Mouse (Mus musculus) c-Kit-negative CD71-positive TER-119-positive erythroid progenitor cells, embryonic 14.5 days (primary cell): ENCODE results near the gene Cd37.

ENCODE experiments used
- DNase-seq: peaks from one replicate; pipeline ENCODE4 v3.0.0-alpha.2; 2013; ENCODE audit warnings: low read depth, low spot score

Cd37 gene

DNA sequence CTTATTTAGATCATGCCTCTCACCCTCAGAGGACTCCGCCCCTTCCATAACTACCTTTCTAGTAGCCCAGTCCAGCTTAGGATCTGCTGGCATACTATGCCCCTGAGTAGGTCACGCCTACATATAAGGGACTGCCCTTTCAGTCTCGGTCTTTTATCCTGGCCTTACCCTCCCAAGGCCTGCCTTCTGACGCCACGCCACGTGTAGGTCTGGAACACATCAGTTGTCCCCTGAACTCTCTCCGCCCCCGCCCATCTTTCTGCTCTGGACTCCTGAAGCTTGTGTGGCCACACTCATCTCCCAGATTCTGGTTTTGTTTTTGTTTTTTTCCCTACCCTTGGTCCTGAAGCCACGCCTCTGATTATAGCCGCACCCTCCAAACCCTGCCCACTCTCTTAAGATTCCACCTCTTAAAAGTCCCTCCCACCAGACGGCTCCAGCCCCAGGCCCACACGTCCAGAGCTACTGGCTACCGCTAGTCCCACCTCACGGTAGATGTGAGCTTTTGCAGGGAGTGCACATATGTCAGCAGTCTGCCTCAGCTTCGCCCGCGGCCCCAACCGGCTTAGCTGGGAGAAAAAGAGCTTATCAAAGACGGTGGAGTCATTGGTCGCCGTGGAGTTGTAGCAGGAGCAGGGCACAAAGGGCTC is 3.9 kb downstream of the Cd37 start:
- no peak for DNase-seq

- no peak for DNase-seq
Observed at GRCm38 (mm10) chr7:45234333-45234841, 4.5 kb downstream of the Cd37 start.

DNA sequence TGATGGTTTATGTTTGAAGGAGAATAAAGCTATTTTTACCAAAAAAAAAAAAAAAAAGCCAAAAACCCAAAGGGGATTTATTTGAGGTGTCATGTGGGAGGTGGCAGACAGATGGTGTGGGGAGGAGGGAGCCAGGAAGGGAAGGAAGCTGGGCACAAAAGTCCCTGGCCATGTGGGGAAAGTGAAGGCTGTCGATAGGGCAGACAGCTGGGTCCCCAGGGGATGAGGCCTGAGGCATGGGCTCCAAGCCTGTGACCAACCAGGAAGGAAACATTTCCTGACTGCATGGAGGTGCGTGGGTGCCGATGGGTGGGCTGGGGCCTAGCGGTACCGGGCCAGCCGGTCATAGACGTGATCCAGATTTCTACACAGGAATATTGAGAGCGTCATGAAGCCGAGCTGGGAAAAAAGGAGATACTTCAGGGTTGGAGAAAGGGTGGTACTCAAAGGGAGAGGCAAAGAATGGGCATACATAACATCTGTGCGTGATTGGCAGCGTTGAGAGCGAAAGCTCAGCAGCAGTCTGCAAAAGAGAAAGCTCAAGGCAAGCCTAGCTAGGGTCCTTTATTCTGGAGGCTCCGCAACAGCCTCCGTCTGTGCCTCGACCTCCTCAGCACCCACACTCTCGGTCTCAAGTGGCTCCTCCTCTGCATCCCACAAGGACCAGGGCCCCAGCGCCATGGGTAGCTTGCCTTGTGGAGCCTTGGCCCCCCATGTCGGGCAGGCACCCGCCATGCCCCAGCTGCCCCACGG is 5.2 kb downstream of the Cd37 start:
- DNase-seq: no peak

GRCm38 (mm10) chr7:45232716-45233465 is 6.0 kb downstream of the Cd37 start:
- no peak for DNase-seq

- no peak for DNase-seq
Observed at GRCm38 (mm10) chr7:45231941-45232340, 7.0 kb downstream of the Cd37 start.

GRCm38 (mm10) chr7:45231192-45231591 is 7.7 kb downstream of the Cd37 start:
- no peak for DNase-seq

DNA sequence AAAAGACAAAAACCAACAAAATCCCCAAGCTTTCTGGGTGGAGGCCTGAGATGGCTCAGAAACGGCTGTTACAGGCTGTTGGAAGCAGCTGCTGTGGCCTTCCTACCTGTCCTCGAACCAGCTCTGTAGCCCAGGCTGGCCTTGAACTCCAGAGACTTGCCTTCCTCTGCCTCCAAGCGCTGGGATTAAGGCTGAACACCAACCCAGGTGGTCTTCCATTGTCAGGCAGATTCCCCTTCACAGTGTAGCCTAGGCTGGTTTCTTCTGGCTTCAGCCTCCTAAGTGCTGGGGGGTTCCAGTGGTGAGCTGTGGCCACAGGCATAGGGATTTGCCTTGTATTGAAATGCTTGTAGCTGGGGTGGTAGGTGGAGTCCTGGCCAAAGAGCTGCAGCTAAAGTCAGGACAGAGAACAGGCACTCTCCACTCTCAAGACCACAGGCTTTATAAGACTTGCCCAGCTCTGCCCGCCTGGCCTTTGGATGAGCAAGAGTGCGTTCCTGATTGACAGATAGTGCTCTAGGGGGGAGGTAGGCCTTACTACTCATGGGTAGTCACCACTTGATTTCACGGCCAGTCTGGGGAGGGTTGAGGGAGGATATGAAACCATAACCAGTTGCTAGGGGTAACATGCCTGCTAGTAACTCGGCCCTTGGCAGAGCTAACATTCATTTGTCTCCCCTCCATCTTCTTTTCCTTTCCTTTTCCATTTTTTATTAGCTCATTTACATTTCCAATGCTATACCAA is 9.3 kb downstream of the Cd37 start:
- DNase-seq: no peak

DNA sequence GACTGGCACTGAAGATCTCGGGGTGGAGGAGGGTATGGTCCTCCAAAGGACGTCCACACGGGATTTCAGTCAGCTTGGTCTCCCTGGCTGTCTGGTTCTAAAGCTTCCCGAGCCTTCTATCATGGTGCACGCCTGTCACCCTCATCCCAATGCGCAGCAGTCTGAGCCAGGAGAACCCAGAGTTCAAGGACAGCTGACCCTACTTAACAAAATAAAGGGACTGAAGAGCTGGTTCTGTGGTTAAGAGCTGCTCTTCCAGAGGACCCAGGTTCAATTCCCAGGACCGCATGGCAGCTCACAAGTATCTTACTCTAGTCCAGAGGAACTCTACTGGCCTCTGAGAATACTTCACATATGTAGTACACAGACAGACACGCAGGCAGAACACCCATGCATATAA is 9.9 kb downstream of the Cd37 start:
- no peak for DNase-seq

GRCm38 (mm10) chr7:45228548-45228947 is 10.4 kb downstream of the Cd37 start:
- no peak for DNase-seq

DNA sequence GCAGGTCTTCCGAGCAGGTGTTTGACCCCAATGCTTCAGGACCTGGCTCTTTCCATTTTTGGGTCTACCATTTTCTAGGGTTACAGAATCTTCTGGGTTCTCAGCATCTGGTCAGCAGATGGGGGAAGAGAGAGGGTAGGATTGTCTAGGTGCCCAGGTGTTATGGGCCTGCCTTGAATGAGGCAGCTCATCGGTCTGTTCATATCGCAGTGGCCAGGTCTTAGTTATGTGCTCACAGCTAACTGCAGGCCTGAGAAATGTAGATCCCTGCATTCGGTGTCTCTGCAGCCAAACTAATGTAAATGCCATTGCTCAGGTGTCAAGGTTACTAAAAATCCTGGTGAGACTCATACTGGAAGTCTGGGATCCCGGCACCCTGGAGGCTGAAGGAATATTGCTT is 12.5 kb downstream of the Cd37 start:
- no peak for DNase-seq

GRCm38 (mm10) chr7:45224826-45225225 is 14.1 kb downstream of the Cd37 start:
- DNase-seq: no peak

DNA sequence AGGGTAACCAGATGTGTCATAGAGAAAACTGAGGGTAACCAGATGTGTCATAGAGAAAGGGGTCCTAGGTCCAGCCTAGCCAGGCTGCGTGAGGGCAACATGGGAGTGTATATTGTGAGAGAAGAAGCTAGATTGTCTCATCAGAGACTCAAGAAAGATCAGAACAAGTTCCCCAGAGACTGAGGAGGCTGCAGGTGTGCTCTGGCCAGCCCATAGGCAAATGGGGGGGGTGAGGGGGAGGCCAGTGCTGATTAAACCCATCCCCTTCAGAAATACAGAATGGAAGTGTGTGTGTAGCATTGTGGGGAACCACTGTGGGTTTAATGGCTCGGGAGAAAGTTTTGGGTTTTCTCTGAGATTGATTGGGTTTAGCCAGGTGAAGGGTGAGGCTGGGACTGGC is 17.2 kb downstream of the Cd37 start:
- no peak for DNase-seq

DNA sequence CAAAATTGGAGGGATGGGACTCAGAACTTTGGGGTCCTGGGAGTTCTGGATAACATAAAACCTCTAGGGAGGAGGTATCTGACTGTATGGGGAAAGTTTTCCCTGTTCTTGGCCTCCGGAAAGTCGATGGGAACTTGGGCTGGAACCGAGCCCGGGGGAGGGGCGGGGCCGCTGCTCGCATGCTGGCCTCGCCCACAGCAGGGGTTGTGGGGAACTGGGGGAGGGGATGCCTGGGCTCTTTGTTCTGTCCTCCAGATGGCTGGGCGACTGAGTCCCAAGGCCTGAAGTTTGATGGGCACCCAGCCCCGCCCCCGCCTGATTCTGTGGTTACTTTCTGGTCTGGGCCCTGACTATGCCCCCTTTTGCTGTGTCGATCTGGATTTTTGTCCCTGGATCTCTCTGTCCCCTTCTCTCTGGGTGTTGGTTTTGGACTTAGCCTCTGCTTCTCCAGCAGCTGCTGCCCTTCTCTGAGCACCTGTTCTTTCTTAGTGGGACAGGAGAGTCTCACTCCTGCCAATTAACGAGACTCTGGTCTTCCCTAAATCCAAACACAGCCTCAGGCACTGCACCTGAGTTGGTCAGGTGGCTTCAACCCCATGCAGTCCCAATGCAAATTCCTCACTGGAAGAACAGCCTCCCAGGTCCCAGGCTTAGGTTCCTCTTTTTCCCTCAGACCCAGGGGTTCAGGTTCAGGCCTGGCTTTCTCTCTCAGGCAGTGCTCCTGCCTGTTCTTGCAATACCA is 22.3 kb downstream of the Cd37 start:
- no peak for DNase-seq

GRCm38 (mm10) chr7:45215673-45216441 is 23.1 kb downstream of the Cd37 start, which contains the start of gene Tead2:
Gene Tead2 (plus strand): TSS chr7:45215753.
- no peak for DNase-seq

DNA sequence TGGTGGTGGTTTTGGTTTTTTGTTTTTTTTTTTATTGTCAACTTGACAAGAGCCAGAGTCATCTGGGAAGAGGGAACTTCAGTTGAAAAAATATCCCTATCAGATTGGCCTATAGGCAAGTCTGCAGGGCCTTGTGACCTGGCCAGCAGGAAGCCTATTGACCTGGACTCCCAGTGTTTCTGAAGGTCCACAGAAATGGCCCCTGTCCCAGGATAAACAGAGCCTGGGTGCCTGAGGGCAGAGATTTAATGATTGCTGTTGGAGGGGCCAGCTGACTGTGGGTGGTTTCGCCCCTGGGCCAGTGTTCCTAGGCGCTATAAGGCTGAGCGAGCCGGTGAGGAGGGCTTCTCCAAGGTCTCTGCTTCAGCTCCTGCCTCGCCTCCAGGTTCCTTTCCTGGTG is 25.2 kb downstream of the Cd37 start:
- no peak for DNase-seq

GRCm38 (mm10) chr7:45212356-45212755 is 26.6 kb downstream of the Cd37 start:
- peak; percentile 5 for DNase-seq

DNA sequence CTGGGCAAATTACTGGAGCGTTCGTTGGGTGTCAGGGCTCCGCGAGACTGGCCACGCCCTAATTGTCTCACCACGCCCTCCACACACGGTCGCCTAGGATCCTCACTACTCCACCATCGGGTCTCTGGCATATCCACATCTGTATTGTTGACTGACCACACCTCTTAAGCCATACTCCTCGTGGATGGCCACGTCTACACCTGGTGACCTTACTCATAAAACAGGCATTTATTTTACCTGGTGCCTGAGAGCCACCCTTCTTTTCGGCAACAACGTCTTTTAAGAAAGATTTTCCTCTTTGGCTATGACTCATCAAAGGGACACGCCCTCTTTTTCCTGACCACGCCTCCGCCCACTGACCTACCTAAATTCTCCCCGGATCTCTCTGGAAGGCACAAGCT is 27.1 kb downstream of the Cd37 start, which contains the start of gene Dkkl1:
Gene Dkkl1 (minus strand): TSS at position 297 of the 401 bp plus-strand sequence.
- DNase-seq: peak; percentile 52

GRCm38 (mm10) chr7:45211070-45211469 is 27.8 kb downstream of the Cd37 start:
- DNase-seq: no peak

GRCm38 (mm10) chr7:45208260-45208659 is 30.7 kb downstream of the Cd37 start:
- no peak for DNase-seq
